Mouse (Mus musculus) kidney, adult 2 months (tissue): ENCODE measurements around the gene Kank1.

Experiments
- CTCF ChIP-seq: fragments of 200-500 bp; conservative IDR thresholded peaks from 2 replicates; pipeline ENCODE4 v1.5.1; 2011; ENCODE audit warnings: low read depth, mild to moderate bottlenecking, control low read depth, low read length, moderate library complexity, mixed read lengths; ENCODE audit not compliant: insufficient read depth, insufficient read length
- POLR2A ChIP-seq: fragments of 200-500 bp; IDR thresholded peaks from one replicate; pipeline ENCODE4 v1.6.1; 2011; ENCODE audit warnings: low read depth, low read length, control low read depth

DNA sequence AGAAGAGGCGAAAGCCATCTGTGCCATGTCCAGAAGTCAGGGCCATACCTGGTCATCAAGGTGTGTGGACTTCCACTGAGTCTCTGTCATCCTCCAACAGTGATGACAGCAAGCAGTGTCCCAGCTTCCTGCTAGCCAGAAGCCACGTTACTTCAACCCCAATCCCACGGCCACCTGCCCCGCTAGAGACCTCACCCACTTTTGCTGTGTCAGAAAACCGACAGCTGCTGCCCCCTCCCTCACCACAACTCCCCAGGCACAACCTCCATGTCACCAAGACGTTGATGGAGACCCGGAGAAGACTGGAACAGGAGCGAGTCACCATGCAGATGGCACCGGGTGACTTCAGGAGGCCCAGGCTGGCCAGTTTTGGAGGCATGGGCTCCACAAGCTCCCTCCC is 172.5 kb downstream of the Kank1 start:
- no peak for TF ChIP-seq POLR2A
- no peak for TF ChIP-seq CTCF
